Comparison of ENCODE assay signal across 9 mouse cellular contexts in genomic region chr7:45151303-45151702, GRCm38 (mm10). TPM values are rescaled to one million over a fixed set of nuclear protein-coding genes. Genes with fewer than 3 reads are reported as not detected.
DNase-seq lines count a peak whose midpoint lies in the region; ATAC-seq and TF ChIP-seq lines count a peak whose summit lies in the region.
"Had no signal": no experiment of that assay in that cellular context is flagged by ENCODE, and none has a peak within 500 bp of the region (broad histone marks: within the 10 kb centered on the region; RNA-seq: fewer than 3 reads in every experiment).

No protein-coding gene starts in this region.

- no peak overlapping the region for H3K4me3 ChIP-seq in forebrain, embryonic 14.5 days (ENCODE audit: low read depth, low read length)
- H3K4me3 ChIP-seq in forebrain, embryonic 11.5 days (ENCODE audit: low read depth, low read length): no peak overlapping the region
- no peak overlapping the region for H3K4me3 ChIP-seq in intestine, embryonic 15.5 days (replicated peaks)
- H3K4me3 ChIP-seq in lung, postnatal 0 days (ENCODE audit: low read depth, low read length): no peak overlapping the region
- no peak overlapping the region for H3K4me3 ChIP-seq in liver, embryonic 12.5 days

- peaks cover 8% of the 10 kb centered on the region for H3K4me1 ChIP-seq in forebrain, embryonic 14.5 days (ENCODE audit: control insufficient read depth, insufficient read depth, low read length)
- H3K4me1 ChIP-seq in forebrain, embryonic 11.5 days (replicated peaks; ENCODE audit: control insufficient read depth, insufficient read depth, low read length): peaks cover 4% of the 10 kb centered on the region; the same call in 1 of the 2 replicates
- H3K4me1 ChIP-seq in intestine, embryonic 15.5 days (replicated peaks): peaks cover 26% of the 10 kb centered on the region
- H3K4me1 ChIP-seq in lung, postnatal 0 days (ENCODE audit: insufficient read depth, low read depth, low read length): no peaks in the 10 kb centered on the region
- H3K4me1 ChIP-seq in liver, embryonic 12.5 days: peaks cover 54% of the 10 kb centered on the region

- 0 out of 2 replicates have a peak, but pooled peaks cover 5% of the 10 kb centered on the region for H3K36me3 ChIP-seq in forebrain, embryonic 14.5 days (ENCODE audit: control insufficient read depth, insufficient read depth, low read length)
- no peaks in the 10 kb centered on the region; the same call in 1 of the 2 replicates for H3K36me3 ChIP-seq in forebrain, embryonic 11.5 days (ENCODE audit: control insufficient read depth, insufficient read depth, low read length)
- 0 out of 2 replicates have a peak, but pooled peaks cover 4% of the 10 kb centered on the region for H3K36me3 ChIP-seq in intestine, embryonic 15.5 days
- H3K36me3 ChIP-seq in lung, postnatal 0 days (ENCODE audit: insufficient read depth, low read length): no peaks in the 10 kb centered on the region
- peaks cover 30% of the 10 kb centered on the region for H3K36me3 ChIP-seq in liver, embryonic 12.5 days

- 45% methylated on average over 11 of the region's 11 CpGs for WGBS in forebrain, embryonic 14.5 days
- WGBS in forebrain, embryonic 11.5 days: 76% methylated on average over 11 of the region's 11 CpGs
- 42% methylated on average over 11 of the region's 11 CpGs for WGBS in intestine, embryonic 15.5 days
- 20% methylated on average over 11 of the region's 11 CpGs for WGBS in lung, postnatal 0 days
- WGBS in liver, embryonic 12.5 days (ENCODE audit: insufficient replicate concordance): 66% methylated on average over 11 of the region's 11 CpGs

- no peaks in the 10 kb centered on the region for H3K27me3 ChIP-seq in forebrain, embryonic 14.5 days (replicated peaks; ENCODE audit: control insufficient read depth, insufficient read depth, low read length)
- no peaks in the 10 kb centered on the region for H3K27me3 ChIP-seq in forebrain, embryonic 11.5 days (ENCODE audit: control insufficient read depth, insufficient read depth, low read length)
- H3K27me3 ChIP-seq in intestine, embryonic 15.5 days (replicated peaks): no peaks in the 10 kb centered on the region
- no peaks in the 10 kb centered on the region for H3K27me3 ChIP-seq in lung, postnatal 0 days (replicated peaks; ENCODE audit: insufficient read depth, low read length)
- no peaks in the 10 kb centered on the region for H3K27me3 ChIP-seq in liver, embryonic 12.5 days (replicated peaks)

- no peak for ATAC-seq in forebrain, embryonic 14.5 days
- ATAC-seq in forebrain, embryonic 11.5 days (replicated peaks; ENCODE audit: low FRiP score): no peak
- ATAC-seq in intestine, embryonic 15.5 days: no peak
- no peak for ATAC-seq in lung, postnatal 0 days
- ATAC-seq in liver, embryonic 12.5 days: no peak

- no peak for TF ChIP-seq CTCF in brain, embryonic 14.5 days (IDR thresholded peaks at IDR 0.05; ENCODE audit: borderline replicate concordance, extremely low read depth, insufficient read depth, insufficient read length)
- no peak for TF ChIP-seq CTCF in lung, postnatal 0 days (IDR thresholded peaks at IDR 0.05)

- H3K9me3 ChIP-seq in forebrain, embryonic 14.5 days (replicated peaks; ENCODE audit: control insufficient read depth, low read length): no peaks in the 10 kb centered on the region
- H3K9me3 ChIP-seq in forebrain, embryonic 11.5 days (ENCODE audit: control insufficient read depth, low read length): no peaks in the 10 kb centered on the region
- H3K9me3 ChIP-seq in intestine, embryonic 15.5 days: no peaks in the 10 kb centered on the region
- H3K9me3 ChIP-seq in lung, postnatal 0 days (ENCODE audit: low read length): no peaks in the 10 kb centered on the region
- H3K9me3 ChIP-seq in liver, embryonic 12.5 days (replicated peaks): no peaks in the 10 kb centered on the region

- DNase-seq in forebrain, embryonic 14.5 days (ENCODE audit: low spot score): no peak
- no peak for DNase-seq in forebrain, embryonic 11.5 days (ENCODE audit: low spot score)
- DNase-seq in brain, embryonic 14.5 days (ENCODE audit: low read depth): peak; percentile 57
- peak; percentile 64 for DNase-seq in lung, postnatal 0 days (ENCODE audit: low spot score)
- DNase-seq in retina, postnatal 1 day: no peak
- no peak for DNase-seq in thymus, adult 18-20 months
- DNase-seq: thymus, adult 2 months had no signal

- no peak for TF ChIP-seq POLR2A in brain, embryonic 14.5 days (IDR thresholded peaks at IDR 0.05; ENCODE audit: borderline replicate concordance, extremely low read depth, insufficient read depth, insufficient read length, poor library complexity, severe bottlenecking)

- TF ChIP-seq EP300 in lung, postnatal 0 days (IDR thresholded peaks at IDR 0.05): no peak

- no peak overlapping the region for H3K4me2 ChIP-seq in forebrain, embryonic 14.5 days (ENCODE audit: low read length)
- H3K4me2 ChIP-seq in forebrain, embryonic 11.5 days (ENCODE audit: low read depth, low read length, severe bottlenecking): no peak overlapping the region
- H3K4me2 ChIP-seq in intestine, embryonic 15.5 days (replicated peaks): no peak overlapping the region
- no peak overlapping the region for H3K4me2 ChIP-seq in lung, postnatal 0 days (replicated peaks; ENCODE audit: low read depth, low read length)
- H3K4me2 ChIP-seq in liver, embryonic 12.5 days: no peak overlapping the region

- H3K9ac ChIP-seq in forebrain, embryonic 14.5 days (ENCODE audit: low read length): peak overlapping the region; percentile 9; the same call in 1 of the 2 replicates
- H3K9ac ChIP-seq in forebrain, embryonic 11.5 days (ENCODE audit: low read length): no peak overlapping the region
- no peak overlapping the region for H3K9ac ChIP-seq in intestine, embryonic 15.5 days
- H3K9ac ChIP-seq in lung, postnatal 0 days (replicated peaks; ENCODE audit: low read depth): no peak overlapping the region
- no peak overlapping the region for H3K9ac ChIP-seq in liver, embryonic 12.5 days

- no peak overlapping the region for H3K27ac ChIP-seq in forebrain, embryonic 14.5 days (ENCODE audit: low read depth, low read length)
- no peak overlapping the region for H3K27ac ChIP-seq in forebrain, embryonic 11.5 days (ENCODE audit: low read depth, low read length)
- peak overlapping the region; percentile 79 for H3K27ac ChIP-seq in intestine, embryonic 15.5 days
- H3K27ac ChIP-seq in lung, postnatal 0 days (ENCODE audit: low read length): peak overlapping the region; percentile 22; the same call in 1 of the 2 replicates
- no peak overlapping the region for H3K27ac ChIP-seq in liver, embryonic 12.5 days

RNA-seq across cellular contexts. Expression of gene Pih1d1, which starts 2.8 kb away (rescaled TPM):
- 101 and 108 TPM in 2 replicates for polyA plus RNA-seq in forebrain, embryonic 14.5 days (2014; fragmentation: Nextera tagmentation; extraction: Ambion mirVana)
- 95.9 and 110 TPM in 2 replicates for polyA plus RNA-seq in forebrain, embryonic 11.5 days (2014; fragmentation: Nextera tagmentation; extraction: Ambion mirVana)
- 130 and 151 TPM in 2 replicates for polyA plus RNA-seq in brain, embryonic 14.5 days (2012; rRNA removed)
- polyA plus RNA-seq in intestine, embryonic 15.5 days (2015; fragmentation: Nextera tagmentation; extraction: Ambion mirVana): 94.1 and 98.9 TPM in 2 replicates
- 51.7 and 58.4 TPM in 2 replicates for polyA plus RNA-seq in lung, postnatal 0 days (2015; fragmentation: Nextera tagmentation; extraction: Ambion mirVana)
- 60.5 and 61.7 TPM in 2 replicates for polyA plus RNA-seq in liver, embryonic 12.5 days (2016; fragmentation: Nextera tagmentation; extraction: Ambion mirVana)

RNA-seq across cellular contexts. Expression of gene Aldh16a1, which starts 3.1 kb away (rescaled TPM):
- 24.4 and 26.8 TPM in 2 replicates for polyA plus RNA-seq in forebrain, embryonic 14.5 days (2014; fragmentation: Nextera tagmentation; extraction: Ambion mirVana)
- polyA plus RNA-seq in forebrain, embryonic 11.5 days (2014; fragmentation: Nextera tagmentation; extraction: Ambion mirVana): 44.0 and 44.1 TPM in 2 replicates
- 26.4 and 34.2 TPM in 2 replicates for polyA plus RNA-seq in brain, embryonic 14.5 days (2012; rRNA removed)
- 79.0 and 87.3 TPM in 2 replicates for polyA plus RNA-seq in intestine, embryonic 15.5 days (2015; fragmentation: Nextera tagmentation; extraction: Ambion mirVana)
- 26.7 and 26.8 TPM in 2 replicates for polyA plus RNA-seq in lung, postnatal 0 days (2015; fragmentation: Nextera tagmentation; extraction: Ambion mirVana)
- 35.9 and 41.2 TPM in 2 replicates for polyA plus RNA-seq in liver, embryonic 12.5 days (2016; fragmentation: Nextera tagmentation; extraction: Ambion mirVana)

RNA-seq across cellular contexts. Expression of gene Slc17a7, which starts 12.4 kb away (rescaled TPM):
- 14.6 and 15.9 TPM in 2 replicates for polyA plus RNA-seq in forebrain, embryonic 14.5 days (2014; fragmentation: Nextera tagmentation; extraction: Ambion mirVana)
- polyA plus RNA-seq in forebrain, embryonic 11.5 days (2014; fragmentation: Nextera tagmentation; extraction: Ambion mirVana): 3.6 and 4.6 TPM in 2 replicates
- 6.7 and 25.8 TPM in 2 replicates for polyA plus RNA-seq in brain, embryonic 14.5 days (2012; rRNA removed)
- polyA plus RNA-seq in intestine, embryonic 15.5 days (2015; fragmentation: Nextera tagmentation; extraction: Ambion mirVana): 0.13 and 0.15 TPM in 2 replicates
- 0.56 and 0.65 TPM in 2 replicates for polyA plus RNA-seq in lung, postnatal 0 days (2015; fragmentation: Nextera tagmentation; extraction: Ambion mirVana)
- polyA plus RNA-seq in liver, embryonic 12.5 days (2016; fragmentation: Nextera tagmentation; extraction: Ambion mirVana): not detected in 2 replicates

RNA-seq across cellular contexts. Expression of gene Flt3l, which starts 15.1 kb away (rescaled TPM):
- 0.61 and 1.3 TPM in 2 replicates for polyA plus RNA-seq in forebrain, embryonic 14.5 days (2014; fragmentation: Nextera tagmentation; extraction: Ambion mirVana)
- polyA plus RNA-seq in forebrain, embryonic 11.5 days (2014; fragmentation: Nextera tagmentation; extraction: Ambion mirVana): 1.2 and 1.8 TPM in 2 replicates
- polyA plus RNA-seq in brain, embryonic 14.5 days (2012; rRNA removed): 6.2 and 9.0 TPM in 2 replicates
- 1.8 and 2.0 TPM in 2 replicates for polyA plus RNA-seq in intestine, embryonic 15.5 days (2015; fragmentation: Nextera tagmentation; extraction: Ambion mirVana)
- 5.1 and 6.1 TPM in 2 replicates for polyA plus RNA-seq in lung, postnatal 0 days (2015; fragmentation: Nextera tagmentation; extraction: Ambion mirVana)
- polyA plus RNA-seq in liver, embryonic 12.5 days (2016; fragmentation: Nextera tagmentation; extraction: Ambion mirVana): 5.1 and 5.7 TPM in 2 replicates

RNA-seq across cellular contexts. Expression of gene Gm45713, which starts 15.3 kb away (rescaled TPM):
- 0.22 and 0.88 TPM in 2 replicates for polyA plus RNA-seq in forebrain, embryonic 14.5 days (2014; fragmentation: Nextera tagmentation; extraction: Ambion mirVana)
- polyA plus RNA-seq in forebrain, embryonic 11.5 days (2014; fragmentation: Nextera tagmentation; extraction: Ambion mirVana): 0.45 and 0.55 TPM in 2 replicates
- polyA plus RNA-seq in brain, embryonic 14.5 days (2012; rRNA removed): 0.30 and 0.31 TPM in 2 replicates
- polyA plus RNA-seq in intestine, embryonic 15.5 days (2015; fragmentation: Nextera tagmentation; extraction: Ambion mirVana): 0.24 and 0.28 TPM in 2 replicates
- 0.62 and 0.96 TPM in 2 replicates for polyA plus RNA-seq in lung, postnatal 0 days (2015; fragmentation: Nextera tagmentation; extraction: Ambion mirVana)
- 0.27 and 0.59 TPM in 2 replicates for polyA plus RNA-seq in liver, embryonic 12.5 days (2016; fragmentation: Nextera tagmentation; extraction: Ambion mirVana)

Comparison
In these comparisons a context has a peak if more than half of its experiments do, and no peak if none do; other contexts are left out.
1. DNase-seq: peak in brain, embryonic 14.5 days (single experiment) and lung, postnatal 0 days (single experiment); none in forebrain, embryonic 14.5 days (single experiment), forebrain, embryonic 11.5 days (single experiment), retina, postnatal 1 day (single experiment) and thymus, adult 18-20 months (0 of 2).
2. H3K27ac ChIP-seq: peak in intestine, embryonic 15.5 days (single experiment) and lung, postnatal 0 days (single experiment); none in forebrain, embryonic 14.5 days (single experiment), forebrain, embryonic 11.5 days (single experiment) and liver, embryonic 12.5 days (single experiment).